9 mouse cellular contexts compared by ENCODE assay signal in genomic region chr3:101163160-101163990, GRCm38 (mm10). TPM values are rescaled to one million over a fixed set of nuclear protein-coding genes. Genes with fewer than 3 reads are reported as not detected.
DNase-seq lines count a peak whose midpoint lies in the region; ATAC-seq and TF ChIP-seq lines count a peak whose summit lies in the region.
"Had no signal": no experiment of that assay in that cellular context is flagged by ENCODE, and none has a peak within 500 bp of the region (broad histone marks: within the 10 kb centered on the region; RNA-seq: fewer than 3 reads in every experiment).

No protein-coding gene starts in this region.

- peak overlapping the region; percentile 37; the same call in 1 of the 2 replicates for H3K4me2 ChIP-seq in limb, embryonic 14.5 days (replicated peaks; ENCODE audit: low read depth, low read length, severe bottlenecking)

- 33% methylated on average over 16 of the region's 16 CpGs for WGBS in limb, embryonic 14.5 days
- WGBS in cerebellum, adult 2 months, result 84% methylated on average over 16 of the region's 16 CpGs

- H3K27me3 ChIP-seq in limb, embryonic 14.5 days (ENCODE audit: control insufficient read depth, insufficient read depth, low read length), result no peaks in the 10 kb centered on the region
- no peaks in the 10 kb centered on the region for H3K27me3 ChIP-seq in cerebellum, adult 2 months (ENCODE audit: control insufficient read depth, insufficient read depth, low read length)

- 0 out of 2 replicates have a peak overlapping the region, but pooled peaks have one; percentile 82 for H3K27ac ChIP-seq in limb, embryonic 14.5 days (replicated peaks; ENCODE audit: low read depth, low read length)
- H3K27ac ChIP-seq in cerebellum, adult 2 months (ENCODE audit: insufficient read depth, low read length), result no peak overlapping the region

- H3K9ac ChIP-seq in limb, embryonic 14.5 days (ENCODE audit: low read depth, low read length, severe bottlenecking), result no peak overlapping the region

- peak; percentile 40 to 77 for DNase-seq in adrenal gland, adult (ENCODE audit: inconsistent age in 2 of 2, low spot score in 1 of 2)
- no peak for DNase-seq in adrenal gland, postnatal 25 days
- DNase-seq in layer of hippocampus, postnatal 14 days (ENCODE audit: low spot score in 2 of 2), result peak; percentile 33 to 52
- DNase-seq in layer of hippocampus, adult 8-10 months (ENCODE audit: low spot score in 2 of 2), result no peak
- DNase-seq in brain, embryonic 14.5 days (ENCODE audit: low read depth), result peak; percentile 45
- peak; percentile 9 for DNase-seq in limb, embryonic 14.5 days (ENCODE audit: low spot score)
- DNase-seq in cerebellum, adult 2 months, result no peak
- no peak for DNase-seq in frontal cortex, postnatal 25 days (ENCODE audit: low spot score in 2 of 2)
- DNase-seq: thymus, postnatal 14 days had no signal

- H3K9me3 ChIP-seq in limb, embryonic 14.5 days (ENCODE audit: control insufficient read depth, low read length), result no peaks in the 10 kb centered on the region

- H3K36me3 ChIP-seq in limb, embryonic 14.5 days (ENCODE audit: control insufficient read depth, insufficient read depth, low read length), result no peaks in the 10 kb centered on the region

- TF ChIP-seq POLR2A in brain, embryonic 14.5 days (IDR thresholded peaks at IDR 0.05; ENCODE audit: borderline replicate concordance, extremely low read depth, insufficient read depth, insufficient read length, poor library complexity, severe bottlenecking), result no peak
- TF ChIP-seq POLR2A in limb, embryonic 14.5 days (IDR thresholded peaks at IDR 0.05; ENCODE audit: borderline replicate concordance, extremely low read depth, insufficient read depth, insufficient read length), result no peak
- TF ChIP-seq POLR2A in cerebellum, adult 2 months (IDR thresholded peaks at IDR 0.05; ENCODE audit: borderline replicate concordance, insufficient read depth, low read length), result no peak

- no peak for TF ChIP-seq CTCF in brain, embryonic 14.5 days (IDR thresholded peaks at IDR 0.05; ENCODE audit: borderline replicate concordance, extremely low read depth, insufficient read depth, insufficient read length)
- no peak for TF ChIP-seq CTCF in cerebellum, adult 2 months (IDR thresholded peaks at IDR 0.05; ENCODE audit: borderline replicate concordance, insufficient read depth, low read depth, low read length)

- peaks cover 37% of the 10 kb centered on the region for H3K4me1 ChIP-seq in limb, embryonic 14.5 days (ENCODE audit: control insufficient read depth, insufficient read depth, low read length)
- peaks cover 7% of the 10 kb centered on the region for H3K4me1 ChIP-seq in cerebellum, adult 2 months (ENCODE audit: control insufficient read depth, insufficient read depth, low read length)

- H3K4me3 ChIP-seq in limb, embryonic 14.5 days (replicated peaks; ENCODE audit: low read length), result no peak overlapping the region
- H3K4me3 ChIP-seq in cerebellum, adult 2 months (replicated peaks; ENCODE audit: insufficient read depth, low read depth, low read length), result no peak overlapping the region

- no peak for ATAC-seq in limb, embryonic 14.5 days (ENCODE audit: low FRiP score, low read depth)

RNA-seq across cellular contexts. Expression of gene Ptgfrn, which starts 53.3 kb away (rescaled TPM):
- total RNA-seq in adrenal gland, postnatal 25 days (2021), result 43.5 and 45.2 TPM in 2 replicates
- total RNA-seq in layer of hippocampus, postnatal 14 days (2021), result 10 to 100 TPM; 18.4 to 21.3 TPM
- 10 to 100 TPM; 10.8 to 14.7 (median 12.3) TPM for total RNA-seq in layer of hippocampus, adult 8-10 months (2022)
- polyA plus RNA-seq in brain, embryonic 14.5 days (2012; rRNA removed), result 13.6 and 20.8 TPM in 2 replicates
- polyA plus RNA-seq in limb, embryonic 14.5 days (2012; rRNA removed), result 44.5 and 46.1 TPM in 2 replicates
- polyA plus RNA-seq in limb, embryonic 14.5 days (2014; fragmentation: Nextera tagmentation; extraction: Ambion mirVana), result 10.7 and 11.5 TPM in 2 replicates
- polyA plus RNA-seq in cerebellum, adult 2 months (2012; rRNA removed), result 4.5 and 4.6 TPM in 2 replicates

Comparison
In these comparisons a context has a peak if more than half of its experiments do, and no peak if none do; other contexts are left out.
1. DNase-seq: peak in adrenal gland, adult (2 of 2), layer of hippocampus, postnatal 14 days (2 of 2), brain, embryonic 14.5 days (single experiment) and limb, embryonic 14.5 days (single experiment); none in adrenal gland, postnatal 25 days (single experiment), layer of hippocampus, adult 8-10 months (0 of 2), cerebellum, adult 2 months (0 of 2) and frontal cortex, postnatal 25 days (0 of 2).